Mouse (Mus musculus): ENCODE measurements at regions not wholly inside any gene's neighbourhood (a gene's known extent, or its start where the extent isn't known, plus 50 kb on each side); places are given as distances from the start of the nearest gene placed in this dataset.

DNA sequence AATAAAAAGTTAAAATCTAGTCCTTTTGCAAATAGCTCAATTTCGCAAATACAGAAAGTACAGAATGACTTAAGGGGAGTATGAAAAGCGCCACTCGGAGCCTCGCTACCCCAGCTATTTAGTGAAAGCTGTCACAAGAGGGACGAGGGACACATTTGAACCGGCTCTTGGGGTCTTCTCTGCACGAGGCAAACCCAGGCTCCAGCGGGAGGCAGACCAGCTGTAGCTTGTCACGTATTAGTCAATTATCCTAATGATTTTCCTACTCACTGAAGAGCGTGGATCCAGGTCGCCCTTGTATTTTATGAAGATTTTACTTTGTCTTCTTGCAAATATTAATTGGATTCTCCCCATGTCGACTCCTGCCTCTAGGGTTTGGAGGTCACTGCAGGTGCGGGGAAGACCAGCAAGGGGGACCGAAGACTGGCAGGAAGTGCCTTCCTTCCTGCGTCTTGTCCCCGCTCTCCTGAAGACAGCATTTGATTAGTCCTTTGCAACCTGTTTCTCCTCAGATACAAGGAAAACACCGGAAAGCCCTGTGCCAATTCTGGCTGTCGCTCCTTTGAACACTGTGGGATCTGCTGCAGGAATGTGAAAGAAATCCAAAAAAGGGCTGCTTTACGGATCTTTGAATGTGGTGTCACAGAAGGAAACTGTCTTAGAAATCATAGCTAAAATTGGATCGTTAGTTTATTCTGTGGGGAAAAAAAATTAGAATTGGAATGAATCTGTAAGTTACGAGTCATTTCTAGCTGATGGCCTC is 209.1 kb downstream of the Etnk1 start:
- Histone ChIP-seq H3K27ac (no peak overlapping the region), H3K9me3 (no peaks in the 10 kb centered on the region), H3K27me3 (replicated peaks) (no peaks in the 10 kb centered on the region), H3K4me1 (replicated peaks) (no peaks in the 10 kb centered on the region), H3K9ac (no peak overlapping the region), H3K36me3 (no peaks in the 10 kb centered on the region), H3K4me3 (replicated peaks) (no peak overlapping the region), H3K4me2 (replicated peaks) (no peak overlapping the region)
- WGBS: 80% methylated on average over 21 of the region's 21 CpGs
- no peak for ATAC-seq

DNA sequence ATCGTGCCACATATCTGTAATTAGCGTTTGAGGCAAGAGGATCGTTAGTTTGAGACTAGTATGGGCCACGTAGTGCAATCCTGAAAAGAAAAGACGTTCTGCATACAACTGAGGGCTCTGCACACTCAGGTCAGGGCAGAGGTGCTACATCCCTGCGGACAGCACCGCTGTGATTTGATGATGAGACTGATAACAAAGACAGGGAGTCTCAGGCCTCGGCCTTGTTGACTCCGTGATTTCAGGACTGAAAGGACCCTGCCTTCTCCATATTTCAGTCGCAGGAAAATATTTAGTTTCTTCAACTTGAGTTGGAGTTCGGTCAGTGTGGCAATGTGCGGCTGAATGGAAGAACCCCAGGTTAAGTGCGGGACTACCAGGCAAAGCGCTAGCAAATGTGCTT is 210.1 kb downstream of the Etnk1 start:
- Histone ChIP-seq H3K27ac (no peak overlapping the region), H3K4me2 (replicated peaks) (no peak overlapping the region), H3K9ac (no peak overlapping the region), H3K4me3 (replicated peaks) (no peak overlapping the region), H3K4me1 (replicated peaks) (no peaks in the 10 kb centered on the region), H3K27me3 (replicated peaks) (no peaks in the 10 kb centered on the region), H3K36me3 (no peaks in the 10 kb centered on the region), H3K9me3 (no peaks in the 10 kb centered on the region)
- no peak for ATAC-seq
- WGBS: 89% methylated on average over 14 of the region's 14 CpGs

DNA sequence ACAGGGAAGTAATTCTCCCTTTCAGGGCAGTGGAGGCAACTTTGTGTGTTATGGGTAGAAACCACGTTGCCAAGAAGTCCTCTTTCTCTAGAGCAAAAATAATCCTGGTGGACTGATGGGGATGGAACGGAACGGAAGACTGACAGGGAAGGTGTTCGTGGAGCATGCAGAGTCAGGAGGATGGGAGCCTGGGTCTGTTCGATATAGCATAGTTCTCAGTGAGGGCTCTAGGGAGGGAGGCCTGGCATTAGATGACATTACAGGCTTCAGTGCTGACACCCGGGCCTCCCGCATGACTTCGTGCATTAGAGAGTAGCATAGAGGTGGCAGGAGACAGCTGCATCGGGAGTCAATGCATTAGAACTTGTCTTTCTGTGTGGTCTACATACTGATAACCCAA is 211.1 kb downstream of the Etnk1 start:
- Histone ChIP-seq H3K36me3 (no peaks in the 10 kb centered on the region), H3K27me3 (replicated peaks) (no peaks in the 10 kb centered on the region), H3K4me3 (replicated peaks) (no peak overlapping the region), H3K4me2 (replicated peaks) (no peak overlapping the region), H3K9ac (no peak overlapping the region), H3K9me3 (no peaks in the 10 kb centered on the region), H3K4me1 (replicated peaks) (no peaks in the 10 kb centered on the region), H3K27ac (no peak overlapping the region)
- 91% methylated on average over 9 of the region's 9 CpGs for WGBS
- ATAC-seq: no peak

DNA sequence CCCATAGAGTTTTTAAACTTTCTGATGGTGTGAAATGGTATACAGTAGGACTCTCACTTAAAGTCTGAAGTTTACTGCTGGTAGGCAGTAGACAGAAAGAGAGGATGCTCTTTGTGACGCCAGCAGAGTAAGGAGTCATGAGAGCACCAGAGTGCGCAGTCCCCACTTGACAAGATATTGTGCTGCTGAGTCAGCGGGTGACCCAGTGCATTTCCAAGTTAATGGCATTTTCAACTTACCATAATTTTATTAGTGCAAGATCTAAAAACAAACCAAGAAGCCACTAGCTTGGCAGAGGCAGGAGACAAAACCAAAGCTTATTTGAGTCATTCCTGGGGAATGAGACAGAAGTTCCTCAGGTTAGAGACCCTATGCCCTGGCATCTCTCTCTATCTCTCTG is 213.5 kb downstream of the Etnk1 start:
- no peaks in the 10 kb centered on the region for H3K27me3 ChIP-seq (replicated peaks)
- H3K9ac ChIP-seq: no peak overlapping the region
- no peaks in the 10 kb centered on the region for H3K4me1 ChIP-seq (replicated peaks)
- no peak overlapping the region for H3K27ac ChIP-seq
- no peak overlapping the region for H3K4me3 ChIP-seq (replicated peaks)
- H3K4me2 ChIP-seq (replicated peaks): no peak overlapping the region
- ATAC-seq: no peak
- 93% methylated on average over 3 of the region's 3 CpGs for WGBS
- H3K9me3 ChIP-seq: no peaks in the 10 kb centered on the region
- no peaks in the 10 kb centered on the region for H3K36me3 ChIP-seq

DNA sequence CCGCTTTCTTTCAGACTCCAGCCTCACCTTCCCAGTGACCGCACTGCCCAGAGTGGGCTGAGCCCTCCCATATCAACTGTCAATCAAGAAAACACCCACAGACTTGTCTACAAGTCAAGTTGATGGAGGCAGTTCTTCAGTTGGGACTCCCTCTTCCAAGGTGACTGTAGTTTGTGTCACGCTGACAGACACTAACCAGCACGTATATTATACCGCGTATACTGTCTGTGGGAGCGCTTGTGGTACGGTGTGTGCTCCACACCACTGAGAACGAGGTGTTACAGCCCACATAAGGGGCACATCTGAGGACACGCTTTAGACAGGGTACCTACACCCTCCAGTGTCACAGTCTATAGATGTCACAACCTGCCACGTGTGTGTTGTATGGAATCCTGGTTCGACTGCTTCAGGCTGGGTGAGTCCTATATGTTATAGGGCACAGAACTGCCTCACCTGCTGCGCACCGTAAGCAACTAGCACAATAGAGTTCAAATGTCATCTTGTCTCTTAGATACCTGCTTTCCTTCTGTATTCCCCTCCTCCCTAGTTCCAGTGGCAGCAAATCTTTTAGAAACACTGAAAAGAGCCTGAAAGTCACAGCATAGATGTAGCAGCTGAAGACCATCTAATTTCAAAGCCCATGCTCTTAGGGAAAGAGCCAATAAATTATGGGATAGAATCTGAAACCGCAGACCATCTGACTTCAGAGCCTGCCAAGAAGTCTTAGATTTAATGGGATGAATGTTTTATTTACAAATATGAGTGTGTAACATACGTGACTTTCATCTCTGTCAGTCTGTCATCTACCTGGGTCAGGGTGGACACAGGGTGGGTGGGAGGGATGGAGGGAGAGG is 219.8 kb downstream of the Etnk1 start:
- H3K27ac ChIP-seq: no peak overlapping the region
- no peak overlapping the region for H3K4me2 ChIP-seq (replicated peaks)
- ATAC-seq: no peak
- WGBS: 86% methylated on average over 16 of the region's 16 CpGs
- no peaks in the 10 kb centered on the region for H3K36me3 ChIP-seq
- no peaks in the 10 kb centered on the region for H3K9me3 ChIP-seq
- no peak overlapping the region for H3K9ac ChIP-seq
- no peak overlapping the region for H3K4me3 ChIP-seq (replicated peaks)
- no peaks in the 10 kb centered on the region for H3K4me1 ChIP-seq (replicated peaks)
- no peaks in the 10 kb centered on the region for H3K27me3 ChIP-seq (replicated peaks)

DNA sequence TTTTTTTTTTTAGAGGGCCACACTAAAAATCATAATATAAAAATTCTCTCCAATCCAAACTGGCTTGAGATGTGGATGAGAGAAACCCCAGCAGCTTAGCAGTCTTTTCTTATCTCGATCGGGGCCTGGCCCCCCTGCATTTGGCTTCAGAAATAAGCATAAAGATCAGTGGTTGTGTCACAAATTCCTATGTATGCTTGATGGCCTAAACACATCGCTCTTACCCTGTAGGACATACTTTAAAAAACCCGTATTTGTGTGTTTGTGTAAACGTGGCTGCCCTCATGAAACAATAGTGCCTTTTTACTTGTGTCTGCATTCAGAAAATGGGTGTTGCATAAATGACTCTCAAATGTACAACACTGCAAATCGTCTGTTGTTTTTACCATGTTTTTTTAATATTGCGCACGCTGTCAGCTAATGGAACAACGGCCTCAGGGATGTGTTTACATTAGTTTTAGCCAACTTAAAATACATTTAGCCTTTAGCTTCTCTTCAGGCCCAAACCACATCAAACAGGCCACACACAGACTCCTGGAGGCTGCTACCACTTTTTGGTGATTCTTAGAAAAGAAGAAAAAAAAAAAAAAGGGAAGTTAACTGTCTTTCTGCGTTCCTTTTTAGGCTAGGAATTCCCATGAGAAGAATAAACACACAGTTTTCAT is 226.7 kb downstream of the Etnk1 start:
- no peak overlapping the region for H3K4me3 ChIP-seq (replicated peaks)
- no peak for ATAC-seq
- H3K4me2 ChIP-seq (replicated peaks): no peak overlapping the region
- no peak overlapping the region for H3K27ac ChIP-seq
- H3K9ac ChIP-seq: no peak overlapping the region
- 53% methylated on average over 10 of the region's 10 CpGs for WGBS
- H3K36me3 ChIP-seq: no peaks in the 10 kb centered on the region
- no peaks in the 10 kb centered on the region for H3K9me3 ChIP-seq
- no peaks in the 10 kb centered on the region for H3K4me1 ChIP-seq (replicated peaks)
- H3K27me3 ChIP-seq (replicated peaks): no peaks in the 10 kb centered on the region

DNA sequence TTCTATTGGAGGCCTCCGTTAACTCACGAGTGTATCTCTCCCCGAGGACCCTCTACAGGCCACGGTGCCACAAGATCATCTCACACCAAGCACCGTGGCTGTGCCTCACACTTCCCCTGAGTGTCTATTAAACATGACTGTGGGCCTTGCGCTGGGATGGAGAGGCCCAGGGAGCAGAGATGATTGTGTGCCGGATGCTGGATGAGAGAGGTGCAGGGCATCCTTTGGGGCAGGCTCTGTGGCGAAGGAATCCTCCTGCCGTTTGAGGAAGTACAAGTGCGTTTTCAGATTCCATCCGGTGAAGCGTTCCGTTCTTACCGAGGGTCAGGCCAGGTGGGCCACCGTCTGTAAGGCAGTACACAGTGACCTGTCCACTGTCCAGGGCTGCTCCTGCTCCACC is 227.4 kb downstream of the Etnk1 start:
- Histone ChIP-seq H3K9ac (no peak overlapping the region), H3K27me3 (replicated peaks) (no peaks in the 10 kb centered on the region), H3K9me3 (no peaks in the 10 kb centered on the region), H3K27ac (no peak overlapping the region), H3K4me1 (replicated peaks) (no peaks in the 10 kb centered on the region), H3K36me3 (no peaks in the 10 kb centered on the region), H3K4me3 (replicated peaks) (no peak overlapping the region), H3K4me2 (replicated peaks) (no peak overlapping the region)
- ATAC-seq: no peak
- 84% methylated on average over 15 of the region's 15 CpGs for WGBS

DNA sequence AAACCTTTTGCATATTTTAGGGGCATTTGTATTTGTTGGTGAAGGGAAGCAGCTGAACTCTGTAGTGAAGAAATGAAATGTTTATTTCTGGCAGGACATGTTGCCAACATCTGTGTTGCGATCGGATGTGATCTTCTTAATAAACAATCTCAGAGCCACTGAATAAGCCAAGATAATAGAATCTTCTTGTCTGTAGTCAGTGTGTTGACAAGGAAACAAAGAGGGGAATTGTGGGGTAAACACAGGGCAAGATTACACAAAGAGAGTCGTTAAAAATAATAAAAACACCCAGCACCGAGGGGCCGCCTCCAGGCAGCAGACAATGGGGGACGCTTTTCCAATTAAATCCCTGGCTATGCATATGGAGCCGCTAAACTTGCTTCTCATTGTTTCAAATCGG is 234.4 kb downstream of the Etnk1 start:
- Histone ChIP-seq H3K27ac (no peak overlapping the region), H3K4me2 (replicated peaks) (no peak overlapping the region), H3K36me3 (no peaks in the 10 kb centered on the region), H3K4me3 (replicated peaks) (no peak overlapping the region), H3K27me3 (replicated peaks) (no peaks in the 10 kb centered on the region), H3K9ac (no peak overlapping the region), H3K4me1 (replicated peaks) (no peaks in the 10 kb centered on the region), H3K9me3 (no peaks in the 10 kb centered on the region)
- no peak for ATAC-seq
- WGBS: 45% methylated on average over 8 of the region's 8 CpGs

DNA sequence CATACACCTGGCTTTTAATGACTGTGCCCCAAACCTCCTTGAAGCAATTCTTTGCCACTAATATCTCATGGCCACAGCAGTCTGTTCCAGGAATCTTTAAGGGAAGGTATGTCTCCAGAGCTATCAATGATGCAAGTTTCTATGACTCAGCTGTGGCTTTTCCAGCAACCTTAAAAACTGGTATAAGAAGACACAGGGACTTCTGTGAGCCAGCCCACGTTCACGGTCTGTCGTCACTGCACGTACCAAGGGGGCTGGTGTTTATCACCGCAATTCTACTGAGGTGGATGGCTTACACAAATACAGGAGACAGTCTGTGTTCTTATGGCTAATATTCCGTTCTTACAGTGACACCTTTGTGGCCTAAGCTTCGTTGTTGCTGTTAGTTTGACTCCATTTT is 234.9 kb downstream of the Etnk1 start:
- Histone ChIP-seq H3K4me3 (replicated peaks) (no peak overlapping the region), H3K9me3 (no peaks in the 10 kb centered on the region), H3K27me3 (replicated peaks) (no peaks in the 10 kb centered on the region), H3K9ac (no peak overlapping the region), H3K4me1 (replicated peaks) (no peaks in the 10 kb centered on the region), H3K4me2 (replicated peaks) (no peak overlapping the region), H3K36me3 (no peaks in the 10 kb centered on the region), H3K27ac (no peak overlapping the region)
- no peak for ATAC-seq
- WGBS: 79% methylated on average over 7 of the region's 7 CpGs

DNA sequence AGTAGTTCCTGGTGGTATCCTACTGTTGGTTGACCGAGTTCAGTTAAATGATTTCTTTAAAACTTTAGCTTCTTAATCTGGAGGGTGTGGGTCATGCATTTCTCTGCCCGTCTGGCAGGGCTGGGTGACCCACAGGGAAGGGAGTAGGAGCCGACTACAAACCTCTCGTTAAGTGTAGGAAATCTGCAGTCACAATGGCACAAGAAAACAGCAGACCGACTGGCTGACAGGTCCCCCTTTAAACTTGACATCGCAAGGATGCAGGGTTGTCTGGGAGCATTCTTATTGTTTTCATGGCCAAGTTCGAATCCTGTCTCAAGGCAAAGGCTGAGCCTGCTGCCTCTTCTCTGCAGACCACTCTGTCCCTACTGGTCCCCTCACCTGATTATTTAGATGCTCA is 235.7 kb downstream of the Etnk1 start:
- 89% methylated on average over 7 of the region's 7 CpGs for WGBS
- H3K36me3 ChIP-seq: no peaks in the 10 kb centered on the region
- H3K4me1 ChIP-seq (replicated peaks): no peaks in the 10 kb centered on the region
- H3K9ac ChIP-seq: no peak overlapping the region
- ATAC-seq: no peak
- no peak overlapping the region for H3K4me2 ChIP-seq (replicated peaks)
- H3K9me3 ChIP-seq: no peaks in the 10 kb centered on the region
- H3K27me3 ChIP-seq (replicated peaks): no peaks in the 10 kb centered on the region
- no peak overlapping the region for H3K4me3 ChIP-seq (replicated peaks)
- H3K27ac ChIP-seq: no peak overlapping the region

DNA sequence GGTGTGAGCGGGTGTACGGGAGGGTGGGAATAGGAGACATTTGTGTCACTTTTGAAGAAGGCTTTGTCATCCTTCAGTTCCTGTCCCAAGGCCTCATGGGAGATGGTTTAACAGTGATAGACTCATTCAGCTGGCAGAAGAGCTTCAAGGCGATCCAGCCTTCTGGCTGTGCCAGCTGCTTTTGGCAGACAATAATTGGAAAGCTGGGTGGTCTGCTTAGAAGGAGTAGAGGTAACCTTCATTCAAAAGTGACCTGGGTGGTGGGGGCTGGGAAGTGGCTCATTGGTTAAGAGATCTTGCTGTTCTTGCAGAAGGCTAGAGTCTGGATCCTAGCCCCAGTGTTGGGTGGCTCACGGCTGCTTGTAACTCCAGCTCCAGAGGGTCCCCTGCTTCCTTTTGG is 237.5 kb downstream of the Etnk1 start:
- Histone ChIP-seq H3K4me2 (replicated peaks) (no peak overlapping the region), H3K4me1 (replicated peaks) (no peaks in the 10 kb centered on the region), H3K36me3 (no peaks in the 10 kb centered on the region), H3K27me3 (replicated peaks) (no peaks in the 10 kb centered on the region), H3K27ac (no peak overlapping the region), H3K9ac (no peak overlapping the region), H3K9me3 (no peaks in the 10 kb centered on the region), H3K4me3 (replicated peaks) (no peak overlapping the region)
- whole genome bisulfite sequencing: 87% methylated on average over 4 of the region's 4 CpGs
- no peak for ATAC-seq

DNA sequence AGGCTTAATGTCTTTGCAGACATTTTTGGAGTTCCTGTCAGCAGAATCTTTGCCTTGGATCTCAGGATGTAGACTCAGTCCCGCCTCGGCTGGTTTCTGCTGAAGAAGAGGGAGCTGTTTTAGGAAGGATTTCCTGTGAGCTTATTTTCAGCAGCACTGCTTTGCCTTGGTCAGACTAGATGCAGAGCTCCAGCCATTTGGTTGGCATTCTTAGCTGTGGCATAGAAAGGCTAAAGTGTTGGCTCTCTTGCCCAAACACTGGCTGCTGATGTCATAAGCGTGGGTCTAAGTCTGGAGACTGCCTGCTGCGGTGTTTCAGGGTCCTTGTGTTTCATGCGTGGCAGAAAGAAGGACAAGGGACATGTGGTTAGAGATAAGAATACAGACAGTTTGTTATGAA is 245.0 kb downstream of the Etnk1 start:
- no peak overlapping the region for H3K9ac ChIP-seq
- H3K4me1 ChIP-seq (replicated peaks): no peaks in the 10 kb centered on the region
- no peaks in the 10 kb centered on the region for H3K36me3 ChIP-seq
- no peaks in the 10 kb centered on the region for H3K9me3 ChIP-seq
- no peak overlapping the region for H3K27ac ChIP-seq
- 84% methylated on average over 5 of the region's 5 CpGs for WGBS
- no peak overlapping the region for H3K4me2 ChIP-seq (replicated peaks)
- no peak for ATAC-seq
- H3K27me3 ChIP-seq (replicated peaks): no peaks in the 10 kb centered on the region
- no peak overlapping the region for H3K4me3 ChIP-seq (replicated peaks)

Data from intestine, embryonic 15.5 days (tissue).